Mouse (Mus musculus): ENCODE data around the gene Gm45208.

The Gm45208 gene

DNA sequence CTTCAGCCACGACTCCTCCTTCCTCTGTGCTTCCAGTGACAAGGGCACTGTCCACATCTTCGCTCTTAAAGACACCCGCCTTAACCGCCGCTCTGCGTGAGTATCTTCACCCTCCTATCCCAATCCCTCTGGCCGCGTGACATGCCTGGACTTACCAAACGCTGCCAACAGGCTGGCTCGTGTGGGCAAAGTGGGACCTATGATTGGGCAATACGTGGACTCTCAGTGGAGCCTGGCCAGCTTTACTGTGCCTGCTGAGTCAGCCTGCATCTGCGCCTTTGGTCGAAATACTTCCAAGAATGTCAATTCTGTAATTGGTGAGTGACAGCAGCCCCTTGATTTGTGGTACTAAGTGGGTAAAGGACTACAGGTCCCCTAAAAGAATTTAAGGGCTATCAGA lies 5.1 kb downstream of the Gm45208 start:
- CTCF ChIA-PET, result no interaction called here

DNA sequence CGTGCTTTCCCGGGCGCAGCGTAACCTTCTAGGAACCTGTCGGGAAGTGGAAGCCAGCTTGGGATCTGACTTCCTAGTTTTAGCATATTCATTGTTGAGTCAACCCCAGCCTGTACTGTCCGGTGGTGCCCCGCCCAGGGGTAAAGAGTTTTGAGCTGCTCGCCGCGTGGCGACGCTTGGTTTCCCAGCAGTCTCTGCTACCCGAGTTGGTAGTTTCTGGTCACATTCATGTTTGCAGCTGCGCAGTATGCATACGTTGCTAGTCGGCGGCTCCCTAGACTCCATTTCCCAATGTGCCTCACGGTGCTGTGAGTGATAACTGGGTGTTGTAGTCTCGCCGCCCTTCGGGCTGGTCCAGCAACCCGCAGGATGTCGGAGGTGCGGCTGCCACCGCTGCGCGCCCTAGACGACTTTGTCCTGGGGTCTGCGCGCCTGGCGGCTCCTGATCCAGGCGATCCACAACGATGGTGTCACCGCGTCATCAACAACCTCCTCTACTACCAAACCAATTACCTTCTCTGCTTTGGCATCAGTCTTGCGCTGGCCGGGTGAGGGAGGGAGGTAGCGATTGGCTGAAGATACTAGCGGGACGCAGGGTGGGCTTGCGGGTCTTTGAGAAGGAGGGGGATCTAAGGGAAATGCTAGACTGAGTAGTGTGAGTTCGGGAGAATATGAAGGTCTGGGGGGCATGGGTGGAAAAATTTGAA lies 6.3 kb downstream of the Gm45208 start, which contains the start of gene Praf2:
Gene Praf2, plus strand, starts transcription at position 225 of the 707 bp plus-strand sequence.
- CTCF ChIA-PET, result no interaction called here

DNA sequence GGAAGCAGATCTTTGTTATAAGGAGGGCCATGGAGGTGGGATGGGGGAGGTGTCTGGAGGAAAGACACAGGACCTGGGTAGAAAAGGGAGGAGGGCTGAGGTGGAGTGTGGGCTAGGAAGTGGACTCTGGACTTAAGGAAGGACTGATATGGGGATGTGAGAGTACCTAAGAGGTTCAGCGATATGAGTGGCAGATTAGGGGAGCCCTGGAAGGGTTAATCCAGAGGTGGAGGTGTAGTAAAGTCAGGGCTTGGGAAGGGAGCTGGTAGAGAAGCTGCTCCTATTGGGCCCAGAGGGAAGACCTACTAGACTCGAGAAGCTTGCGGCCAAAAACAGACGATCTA lies 6.8 kb downstream of the Gm45208 start:
- CTCF ChIA-PET, result no interaction called here

DNA sequence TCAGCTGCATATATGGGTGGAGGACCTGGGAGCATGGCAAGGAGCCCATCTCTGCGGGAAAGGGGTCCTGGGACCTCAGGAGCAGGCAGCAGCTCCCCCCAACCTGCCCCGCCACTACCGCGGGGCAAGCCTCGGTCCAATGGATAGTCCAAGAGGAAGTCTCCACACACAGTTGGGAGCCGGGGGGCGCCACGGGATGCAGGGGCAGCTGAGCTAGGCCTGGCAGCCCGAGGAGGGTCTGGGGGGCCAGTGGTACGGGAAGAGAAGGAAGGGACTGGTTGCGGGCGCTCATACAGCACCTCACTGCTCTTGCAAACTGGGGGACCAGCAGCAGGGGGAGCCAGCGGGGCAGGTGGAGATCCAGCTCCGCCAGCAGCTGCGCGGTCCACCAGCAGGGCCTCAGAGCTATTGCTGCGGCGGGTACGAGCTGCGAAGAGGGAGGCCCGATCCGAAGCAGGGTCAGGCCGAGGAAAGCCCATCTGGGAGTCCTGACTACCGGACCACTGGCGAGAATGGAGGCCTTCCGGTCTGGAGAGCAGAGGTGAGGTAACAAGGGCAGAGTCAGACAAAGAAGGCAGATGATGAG lies 11.6 kb downstream of the Gm45208 start:
- CTCF ChIA-PET, result interaction anchor here (0.6 kb wide), 1 partner anchor 12 kb away, joined by 5 read pairs; no protein-coding TSS in a partner anchor

DNA sequence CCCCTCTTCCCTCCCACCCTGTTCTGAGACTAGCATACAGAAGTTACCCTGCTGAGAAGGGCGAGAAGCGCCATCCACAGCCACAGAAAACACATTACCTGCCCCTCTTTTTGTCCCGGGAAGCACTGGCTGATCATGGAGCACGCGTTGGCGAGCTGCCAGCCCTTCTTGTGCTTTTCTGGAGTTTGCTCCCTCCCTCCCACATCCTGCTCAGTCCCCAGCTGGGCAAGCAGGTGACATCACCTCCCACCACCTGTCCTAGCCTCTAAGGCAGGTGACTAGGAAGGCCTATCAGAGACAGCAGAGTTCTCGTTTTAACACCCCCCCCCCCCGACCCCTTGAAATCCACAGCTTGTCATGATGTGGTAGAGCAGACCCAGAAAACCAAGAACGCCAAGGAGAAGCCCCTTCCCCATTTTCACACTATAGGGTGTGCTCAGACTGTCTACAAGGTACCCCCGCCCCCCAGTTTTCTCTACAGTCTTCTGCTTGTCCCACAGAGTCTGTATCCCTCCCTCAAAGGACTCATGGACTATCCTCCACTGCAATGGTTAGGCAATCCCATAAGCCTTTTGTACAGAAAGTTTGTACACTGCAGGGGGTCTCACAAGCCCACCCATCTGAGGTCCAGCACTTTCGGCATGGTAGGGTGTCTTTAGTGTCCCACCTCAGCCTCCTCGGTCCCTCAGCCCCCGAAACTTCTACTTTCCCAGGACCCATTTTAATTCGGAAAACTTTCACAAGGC lies 17.5 kb downstream of the Gm45208 start:
- CTCF ChIA-PET, result no interaction called here

DNA sequence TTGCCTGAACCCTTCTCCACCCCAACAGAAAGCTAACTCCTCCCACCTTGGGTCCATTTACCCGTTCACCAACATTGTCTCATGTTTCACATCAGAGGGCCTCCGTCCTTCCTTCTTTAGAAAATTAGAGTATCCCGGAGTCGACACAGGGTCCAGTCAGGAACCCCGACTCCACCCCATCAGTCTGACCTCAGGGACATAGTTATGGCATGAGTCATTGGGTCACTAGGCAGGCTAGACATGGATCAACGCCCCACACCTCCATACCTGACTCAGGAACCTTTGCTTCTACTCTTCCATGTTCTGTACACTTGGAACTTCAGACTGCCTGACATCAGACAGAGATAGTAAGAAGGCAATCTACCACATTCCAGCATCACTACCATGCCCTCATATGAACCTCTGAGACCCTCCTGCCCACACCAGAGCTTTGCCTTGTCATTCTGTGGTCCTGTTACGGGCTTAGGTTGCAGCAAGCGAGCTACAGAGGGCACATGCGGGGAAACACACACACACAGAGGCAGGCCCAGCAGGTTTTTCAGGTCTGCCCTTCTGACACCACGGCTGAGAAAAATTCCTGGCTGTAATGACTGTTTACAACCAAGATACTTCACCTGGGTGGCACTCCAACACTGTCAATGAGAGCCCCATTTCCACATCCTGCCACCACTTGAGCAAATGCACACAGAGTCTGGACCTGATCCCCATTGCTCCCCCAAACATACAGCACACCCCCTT lies 18.2 kb downstream of the Gm45208 start:
- CTCF ChIA-PET, result no interaction called here

DNA sequence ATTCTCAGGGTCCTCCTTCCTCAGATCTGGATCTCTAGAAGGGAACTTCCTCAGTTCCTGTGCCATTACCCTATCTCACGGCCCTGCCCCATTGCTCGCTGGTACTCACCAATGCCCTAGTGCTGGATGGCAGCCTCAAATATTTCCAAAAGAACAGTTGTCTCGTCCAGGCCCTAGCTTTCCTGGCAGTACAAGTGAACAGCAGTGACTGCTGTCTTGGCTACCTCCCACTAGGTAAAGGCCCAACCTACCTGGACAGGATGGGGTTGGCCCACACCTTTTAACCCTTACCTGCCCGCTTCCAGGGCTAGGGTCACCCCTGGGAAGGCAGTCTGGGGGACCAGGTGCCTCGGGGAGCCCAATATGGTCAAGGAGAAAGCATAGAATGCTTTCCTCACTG lies 19.1 kb downstream of the Gm45208 start:
- CTCF ChIA-PET, result no interaction called here

DNA sequence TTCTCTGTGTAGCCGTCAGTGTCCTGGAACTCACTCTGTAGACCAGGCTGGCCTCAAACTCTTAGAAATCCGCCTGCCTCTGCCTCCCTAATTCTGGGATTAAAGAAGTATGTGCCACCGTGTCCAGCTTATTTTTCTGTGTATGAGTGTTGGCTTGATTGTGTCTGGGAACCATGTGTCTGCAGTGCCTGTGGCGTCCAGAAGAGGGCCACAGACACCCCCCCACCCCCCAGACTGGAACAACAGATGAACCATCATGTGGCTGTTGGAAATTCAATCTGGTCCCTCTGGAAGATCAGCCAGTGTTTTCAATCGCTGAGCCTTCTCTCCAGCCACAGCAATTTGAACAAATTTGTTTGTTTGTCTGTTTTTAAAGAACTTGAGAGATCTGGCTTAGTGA lies 21.4 kb downstream of the Gm45208 start:
- CTCF ChIA-PET, result interaction anchor here (0.5 to 0.7 kb wide), 2 partner anchors 12 to 51 kb away, joined by 4 to 6 read pairs; no protein-coding TSS in a partner anchor

DNA sequence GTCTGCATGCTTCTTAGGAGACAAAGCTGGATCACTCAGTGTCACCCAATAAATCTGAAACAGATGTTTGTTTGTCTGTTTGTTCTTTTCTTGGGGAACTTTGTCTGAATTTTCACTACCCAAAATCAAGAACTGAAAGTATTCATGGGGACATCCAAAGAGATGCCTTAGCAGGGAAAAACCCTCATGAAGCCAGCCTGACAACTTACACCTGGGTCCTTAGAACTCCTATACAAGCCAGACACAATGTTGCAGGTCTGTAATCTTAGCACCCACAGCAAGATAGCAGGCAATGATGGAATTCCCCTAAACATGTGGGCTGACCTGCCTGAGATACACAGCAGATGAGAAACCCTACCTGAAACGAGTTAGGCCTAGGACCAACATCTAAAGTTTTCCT lies 22.9 kb downstream of the Gm45208 start:
- CTCF ChIA-PET, result no interaction called here

DNA sequence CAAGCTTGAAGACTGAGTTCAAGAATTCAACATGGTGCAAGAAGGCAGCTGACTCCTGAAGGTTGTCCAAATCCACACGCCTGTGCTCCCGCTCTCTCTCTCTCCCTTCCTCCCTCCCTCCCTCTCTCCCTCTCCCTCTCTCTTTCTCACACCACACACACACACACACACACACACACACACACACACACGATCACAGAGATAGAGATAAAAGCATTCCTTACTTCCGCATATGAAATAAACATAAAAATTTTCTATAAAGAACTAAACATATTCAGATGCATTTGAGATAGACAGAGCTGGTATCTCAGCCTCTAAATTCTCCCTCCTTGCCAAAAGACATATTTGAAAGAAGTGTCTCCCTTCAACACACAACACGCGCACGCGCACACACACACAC lies 23.4 kb downstream of the Gm45208 start:
- CTCF ChIA-PET, result interaction anchor here (0.6 kb wide), 1 partner anchor 12 kb away, joined by 5 read pairs; no protein-coding TSS in a partner anchor

DNA sequence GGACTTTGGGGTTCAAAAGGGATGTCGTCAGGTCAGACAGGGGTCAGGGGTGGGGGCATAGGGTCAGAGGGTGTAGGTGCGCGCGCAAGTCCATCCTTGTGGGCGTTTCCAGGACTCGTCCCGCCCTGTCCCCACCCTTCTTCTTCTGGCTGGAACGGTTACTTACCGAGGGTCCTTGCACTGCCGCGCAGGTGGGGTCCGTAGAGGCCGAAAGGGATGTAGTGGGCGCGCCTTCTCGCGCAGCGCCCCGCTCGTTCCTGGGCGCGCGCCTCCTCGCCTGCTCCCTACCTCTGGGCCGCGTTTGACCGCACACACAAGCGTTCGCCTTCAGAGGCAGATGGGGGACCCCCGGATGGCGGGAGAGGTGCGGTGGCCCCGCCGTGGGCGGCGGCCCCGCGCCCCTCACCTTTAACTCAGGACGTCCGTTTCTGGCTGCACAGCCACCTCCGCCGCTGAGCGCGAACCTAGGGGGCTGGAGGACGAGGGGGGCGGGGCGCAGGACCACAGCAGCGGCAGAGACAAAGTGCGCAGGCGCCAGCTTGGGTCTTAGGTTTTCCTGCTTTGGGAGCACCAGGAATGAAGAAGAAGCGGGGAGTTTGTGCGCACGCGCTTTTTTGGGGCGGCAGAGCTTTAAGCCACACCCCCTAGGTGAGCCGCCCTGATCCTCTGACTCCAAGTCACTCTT lies 28.5 kb downstream of the Gm45208 start, which contains the start of gene Ccdc120:
Gene Ccdc120, minus strand, starts transcription at position 474 of the 685 bp plus-strand sequence.
- CTCF ChIA-PET, result no interaction called here

DNA sequence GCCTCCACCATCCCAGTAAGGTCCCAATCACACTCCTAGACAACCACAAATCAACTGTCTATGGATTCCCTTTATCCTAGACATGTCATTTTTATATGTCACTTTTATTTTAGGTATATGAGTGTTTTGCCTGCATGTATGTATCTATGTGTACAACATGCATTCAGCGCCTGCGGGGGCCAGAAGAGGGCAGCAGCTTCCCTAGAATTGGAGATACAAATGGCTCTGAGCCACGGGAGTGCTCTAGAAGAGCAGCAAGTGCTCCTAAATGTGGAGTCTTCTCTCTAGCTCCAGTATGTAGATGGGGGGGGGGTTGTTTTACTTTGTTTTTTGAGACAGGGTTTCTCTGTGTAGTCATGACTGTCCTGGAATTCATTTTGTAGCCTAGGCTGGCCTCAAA lies 31.6 kb downstream of the Gm45208 start:
- CTCF ChIA-PET, result interaction anchor here (0.6 to 0.7 kb wide), 2 partner anchors 23 to 38 kb away, joined by 3 to 4 read pairs; no protein-coding TSS in a partner anchor

DNA sequence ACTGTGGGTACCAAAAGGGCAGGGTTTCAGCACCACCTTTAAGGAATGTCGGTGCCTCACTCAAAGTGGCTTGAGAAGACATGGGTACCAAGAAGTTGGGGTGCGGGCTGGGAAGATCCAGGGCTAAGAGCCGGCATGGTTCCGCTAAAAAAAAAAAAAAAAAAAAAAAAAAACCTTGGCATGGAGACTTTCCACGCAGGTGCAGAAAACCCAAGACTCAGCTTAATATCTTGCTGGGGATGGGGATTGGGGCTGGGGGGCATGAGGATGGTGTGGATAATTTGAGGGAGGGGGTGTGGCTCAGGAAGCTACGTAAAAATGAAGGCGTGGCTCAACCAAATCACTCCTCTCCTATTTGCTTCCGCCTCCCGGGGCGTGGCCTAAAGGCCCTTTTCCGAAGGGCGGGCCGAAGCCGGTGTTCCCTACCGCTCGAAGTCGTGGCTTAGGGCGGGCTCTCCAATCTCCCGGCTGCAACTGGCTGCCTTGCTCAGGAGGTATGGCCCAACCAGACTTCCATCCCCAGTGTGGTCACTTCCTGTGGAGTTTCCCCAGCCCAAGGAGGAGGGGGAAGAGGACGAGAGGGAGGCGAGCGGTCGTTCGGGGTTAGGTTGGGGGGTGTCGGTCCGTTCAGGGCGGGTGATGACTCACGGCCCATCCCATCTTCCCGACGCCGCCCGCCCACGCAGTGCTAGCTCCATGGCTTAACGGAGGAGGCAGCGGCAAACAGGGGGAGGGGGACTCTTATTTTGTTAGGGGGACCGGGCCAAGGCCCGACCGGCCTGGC lies 40.3 kb downstream of the Gm45208 start, which contains the start of gene Tfe3:
Gene Tfe3, plus strand, starts transcription at position 424 of the 784 bp plus-strand sequence.
- CTCF ChIA-PET, result no interaction called here

DNA sequence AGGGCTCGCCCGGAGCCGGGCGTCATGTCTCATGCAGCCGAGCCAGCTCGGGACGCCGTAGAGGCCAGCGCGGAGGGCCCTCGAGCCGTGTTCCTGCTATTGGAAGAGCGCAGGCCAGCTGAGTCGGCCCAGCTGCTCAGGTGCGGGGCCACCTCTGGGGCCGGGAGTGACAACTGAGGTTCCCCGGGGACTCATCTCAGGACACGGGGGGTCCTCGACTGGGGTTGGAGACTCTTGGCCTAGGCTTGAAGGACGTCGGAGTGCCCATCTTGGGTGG lies 40.8 kb downstream of the Gm45208 start:
- CTCF ChIA-PET, result no interaction called here

DNA sequence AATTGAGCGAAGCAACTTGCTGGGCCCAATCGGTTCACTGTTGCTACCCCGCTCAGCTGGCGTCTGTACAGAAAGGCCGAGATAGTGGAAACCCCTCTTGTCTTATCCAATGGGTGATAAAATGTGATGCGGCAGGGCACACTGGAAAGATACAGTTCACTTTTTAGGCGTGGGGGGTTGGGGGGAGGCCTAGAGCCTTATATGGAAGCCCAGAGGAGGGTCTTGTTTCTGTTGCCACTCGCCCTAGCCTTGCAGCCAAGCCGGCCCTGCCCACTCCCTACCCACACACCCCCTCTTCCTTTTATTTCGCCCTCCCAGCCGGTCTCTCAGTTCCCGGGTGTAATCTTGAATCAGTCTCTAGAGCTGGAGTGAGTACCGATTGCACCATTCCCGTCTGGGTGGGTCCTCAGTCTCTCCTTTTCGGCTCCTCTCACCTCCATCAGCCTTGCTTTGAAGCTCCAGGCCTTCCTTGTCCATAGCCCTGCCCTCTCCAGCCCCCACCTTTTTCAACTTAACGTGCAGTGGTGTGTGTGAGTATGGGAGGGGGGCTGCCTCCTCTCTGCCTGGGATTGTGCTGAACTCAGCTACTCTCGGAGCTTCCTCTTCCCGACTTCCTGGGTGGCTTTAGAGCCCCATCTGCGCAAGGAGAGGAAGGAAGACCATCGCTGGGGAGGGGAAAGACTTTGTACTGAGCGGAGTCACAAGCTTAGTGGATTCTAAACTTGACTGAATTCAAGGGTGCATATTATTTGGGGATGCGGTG lies 41.8 kb downstream of the Gm45208 start:
- CTCF ChIA-PET, result no interaction called here

DNA sequence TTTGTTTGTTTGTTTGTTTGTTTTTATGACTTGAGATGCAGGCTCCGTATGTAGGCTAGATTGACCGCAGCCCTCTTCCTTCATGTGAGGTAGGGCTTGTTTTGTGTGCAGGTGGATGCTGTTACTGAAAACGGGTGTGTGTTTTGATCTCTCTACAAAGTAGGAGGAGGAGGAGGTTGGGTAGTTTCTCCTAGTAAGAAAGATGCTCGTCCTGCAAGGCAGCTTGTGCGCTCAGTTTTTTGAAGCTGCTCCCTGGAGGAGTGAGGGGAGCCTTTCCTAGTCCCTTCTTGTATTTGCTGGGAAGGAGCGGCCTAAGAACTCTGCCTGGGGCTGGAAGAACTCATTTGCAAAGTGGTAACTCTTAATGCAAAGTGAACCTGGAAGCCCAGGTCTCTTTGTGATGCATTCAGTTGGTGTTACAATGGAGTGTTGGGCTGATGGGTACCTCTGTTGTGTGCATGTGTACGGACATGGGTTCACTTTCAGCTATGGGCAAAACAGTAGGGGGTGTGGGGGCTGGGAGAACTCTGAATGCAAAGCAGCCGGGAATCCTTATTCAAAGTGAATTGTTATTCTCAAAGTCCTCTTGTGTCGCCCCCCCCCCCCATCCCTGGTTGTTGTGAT lies 42.7 kb downstream of the Gm45208 start:
- CTCF ChIA-PET, result no interaction called here

DNA sequence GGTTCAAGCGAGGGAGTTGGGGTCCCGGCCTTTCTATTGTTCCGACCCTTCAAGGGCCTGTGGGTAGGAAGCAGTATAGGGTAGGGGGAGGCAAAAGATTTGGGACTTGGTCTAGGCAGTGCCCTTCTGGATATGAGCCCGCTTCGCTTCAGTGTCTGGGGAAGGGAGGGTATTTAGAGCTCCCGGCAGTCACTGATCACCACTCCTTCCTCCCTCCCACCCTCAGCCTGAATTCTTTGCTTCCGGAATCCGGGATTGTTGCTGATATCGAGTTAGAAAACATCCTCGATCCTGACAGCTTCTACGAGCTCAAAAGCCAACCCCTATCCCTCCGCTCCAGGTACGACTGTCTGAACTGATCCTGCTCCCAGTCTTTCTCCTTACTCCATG lies 43.2 kb downstream of the Gm45208 start:
- CTCF ChIA-PET, result no interaction called here

DNA sequence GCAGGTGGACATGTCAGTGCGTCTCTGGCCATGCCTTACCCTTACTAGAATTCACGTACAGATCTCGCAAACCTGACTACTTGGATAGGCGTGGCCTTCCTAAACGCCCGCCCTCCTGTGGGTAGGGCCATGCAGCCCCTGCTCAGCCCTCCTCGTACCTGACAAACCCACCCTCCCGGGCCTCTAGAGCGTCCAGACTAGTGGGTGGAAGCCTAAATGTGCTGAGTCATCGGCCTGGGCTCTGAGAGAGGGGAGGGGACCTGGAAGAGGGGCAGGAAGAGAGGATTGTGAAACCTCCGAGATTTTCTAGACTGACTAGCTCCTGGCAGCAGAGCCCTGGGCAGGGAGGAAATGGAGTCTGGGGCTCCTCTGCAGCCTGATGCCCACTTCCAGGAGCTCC lies 43.7 kb downstream of the Gm45208 start:
- CTCF ChIA-PET, result no interaction called here

DNA sequence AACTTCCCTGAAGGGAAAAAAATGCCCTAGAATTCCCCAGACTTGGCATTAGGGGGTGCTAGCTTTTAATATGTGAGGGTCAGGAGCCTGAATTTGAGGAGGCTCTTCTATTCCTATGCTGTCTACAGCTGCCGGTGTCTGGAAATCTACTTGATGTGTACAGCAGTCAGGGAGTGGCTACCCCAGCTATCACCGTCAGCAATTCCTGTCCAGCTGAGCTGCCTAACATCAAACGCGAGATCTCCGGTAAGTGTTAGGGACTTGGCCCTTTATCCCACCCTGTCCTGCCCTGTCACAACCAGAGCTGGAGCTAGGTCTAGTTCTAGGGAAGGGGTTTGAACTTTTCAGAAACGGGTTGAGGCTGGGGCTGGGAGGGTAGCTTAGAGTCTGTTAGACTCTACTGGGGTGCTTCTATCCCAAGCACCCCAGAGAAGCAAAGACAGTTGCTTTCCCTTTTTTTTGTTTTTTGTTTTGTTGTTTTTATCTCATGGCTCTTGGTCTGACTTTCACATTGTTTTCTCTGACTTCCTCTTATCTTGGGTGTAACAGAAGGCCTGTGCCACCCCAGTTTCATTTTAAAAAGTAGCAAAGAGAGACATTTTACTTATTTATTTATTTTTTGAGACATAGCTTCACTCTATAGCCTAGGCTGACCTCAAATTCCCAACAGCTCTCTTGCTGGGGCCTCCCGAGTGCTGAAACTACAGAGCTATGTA lies 47.4 kb downstream of the Gm45208 start:
- CTCF ChIA-PET, result no interaction called here
